Mouse (Mus musculus): ENCODE results near the gene Unk.
"Not testable (repeated sequence)": the region's sequence is repeated elsewhere in the genome, so short reads cannot be mapped to it uniquely, and the experiment has no call there.

Unk gene

GRCm38 (mm10) chr11:116091591-116091990, 61.5 kb downstream of the Unk start:
- DNase-seq: no peak

GRCm38 (mm10) chr11:116092959-116093358, 62.8 kb downstream of the Unk start:
- DNase-seq: not testable (repeated sequence)

GRCm38 (mm10) chr11:116093771-116094565, 63.8 kb downstream of the Unk start:
- no peak for DNase-seq

- no peak for DNase-seq
Measured at GRCm38 (mm10) chr11:116095573-116095972, 65.5 kb downstream of the Unk start.

DNA sequence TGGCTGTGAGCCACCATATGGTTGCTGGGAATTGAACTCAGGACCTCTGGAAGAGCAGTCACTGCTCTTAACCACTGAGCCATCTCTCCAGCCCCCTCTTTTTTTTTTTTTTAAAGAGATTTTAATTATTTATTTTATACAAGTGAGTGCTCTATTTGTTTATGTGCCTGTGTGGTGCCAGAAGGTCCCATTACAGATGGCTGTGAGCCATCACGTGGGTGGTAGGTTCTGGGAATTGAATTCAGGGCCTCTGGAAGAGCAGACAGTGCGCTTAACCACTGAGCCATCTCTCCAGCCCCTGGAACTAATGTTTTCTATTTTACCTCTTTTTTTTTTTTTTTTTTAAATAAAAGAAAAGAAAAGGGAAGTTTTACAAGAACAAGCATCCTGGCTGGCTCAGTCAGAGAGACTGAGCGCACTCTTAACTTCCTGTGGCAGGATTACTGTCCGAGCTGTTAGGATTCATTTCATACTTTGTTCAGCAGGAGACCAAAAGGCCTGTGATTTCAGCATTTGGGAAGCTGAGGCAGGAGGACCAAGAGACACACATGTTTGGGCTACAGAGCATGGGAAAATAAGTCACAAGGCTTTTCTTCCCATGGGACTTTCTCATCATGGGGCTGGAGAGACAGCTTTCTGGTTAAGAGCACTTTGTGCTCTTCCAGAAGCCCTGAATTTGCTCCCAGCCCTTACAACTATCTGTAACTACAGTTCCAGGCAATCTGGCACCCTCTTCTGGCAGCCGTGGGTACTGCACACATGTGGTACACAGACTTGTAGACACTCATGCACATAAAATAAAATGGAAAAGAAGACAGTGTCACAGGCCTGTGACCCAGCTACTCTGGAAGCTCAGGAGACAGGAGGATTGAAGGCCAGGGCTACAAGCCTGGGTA, 66.3 kb downstream of the Unk start:
- DNase-seq: no peak

GRCm38 (mm10) chr11:116098711-116099460, 68.8 kb downstream of the Unk start:
- DNase-seq: no peak

DNA sequence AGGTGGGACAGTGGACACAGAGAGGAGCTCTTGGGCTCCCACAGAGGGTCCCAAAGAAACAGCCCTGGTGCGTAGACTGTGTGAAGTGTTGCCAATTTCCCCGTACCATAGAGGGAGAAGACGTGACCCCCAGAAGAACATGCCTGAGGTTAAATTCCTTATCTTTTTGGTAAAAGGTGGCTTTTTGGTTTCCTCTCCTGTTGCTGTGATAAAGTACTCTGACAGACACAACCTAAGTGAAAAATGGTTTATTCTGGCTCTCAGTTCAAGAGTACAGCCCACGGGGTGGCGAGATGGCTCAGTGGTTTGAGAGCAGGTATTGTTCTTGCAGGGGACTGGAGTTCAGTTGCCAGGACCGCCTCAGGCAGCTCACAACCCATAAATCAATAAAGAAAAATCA, 69.3 kb downstream of the Unk start:
- no peak for DNase-seq

DNA sequence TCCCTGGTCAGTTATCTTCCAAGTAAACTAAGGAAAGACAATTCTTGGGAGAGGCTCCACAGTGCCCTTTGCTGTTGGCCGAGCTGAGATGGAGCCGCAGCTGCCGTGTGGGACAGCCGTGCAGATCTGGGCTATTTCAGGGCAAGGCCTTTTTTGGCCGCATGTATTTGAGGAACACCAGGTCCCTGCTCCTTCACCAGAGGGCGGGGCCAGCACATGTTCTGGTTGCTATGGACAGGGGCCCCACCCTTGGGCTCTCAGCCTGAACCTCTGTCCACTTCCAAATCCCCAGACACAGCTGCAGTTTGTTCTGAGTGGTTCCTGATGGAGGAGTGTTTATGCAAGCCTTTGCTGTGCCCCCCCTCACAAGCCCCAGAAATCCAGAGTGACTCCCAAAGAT, 70.3 kb downstream of the Unk start:
- no peak for DNase-seq

DNA sequence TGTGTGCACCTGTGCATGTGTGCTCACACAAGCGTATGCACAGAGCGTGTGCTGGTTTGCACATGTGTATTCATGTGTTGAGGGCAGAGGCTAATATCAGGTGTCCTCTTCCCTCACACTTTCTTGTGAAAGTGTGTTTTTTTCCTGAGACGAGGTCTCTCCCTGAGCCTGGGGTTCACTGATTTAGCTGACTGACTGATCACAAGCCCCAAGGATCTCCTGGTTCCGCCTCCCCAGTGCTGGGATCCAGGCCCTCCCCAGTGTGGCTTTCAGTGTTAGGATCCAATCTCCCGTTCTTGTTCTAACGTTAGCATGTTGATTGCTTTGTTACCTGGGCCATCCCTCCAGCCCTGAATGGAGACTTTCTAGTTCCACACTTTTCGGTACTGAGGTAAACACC, 70.7 kb downstream of the Unk start:
- no peak for DNase-seq

DNA sequence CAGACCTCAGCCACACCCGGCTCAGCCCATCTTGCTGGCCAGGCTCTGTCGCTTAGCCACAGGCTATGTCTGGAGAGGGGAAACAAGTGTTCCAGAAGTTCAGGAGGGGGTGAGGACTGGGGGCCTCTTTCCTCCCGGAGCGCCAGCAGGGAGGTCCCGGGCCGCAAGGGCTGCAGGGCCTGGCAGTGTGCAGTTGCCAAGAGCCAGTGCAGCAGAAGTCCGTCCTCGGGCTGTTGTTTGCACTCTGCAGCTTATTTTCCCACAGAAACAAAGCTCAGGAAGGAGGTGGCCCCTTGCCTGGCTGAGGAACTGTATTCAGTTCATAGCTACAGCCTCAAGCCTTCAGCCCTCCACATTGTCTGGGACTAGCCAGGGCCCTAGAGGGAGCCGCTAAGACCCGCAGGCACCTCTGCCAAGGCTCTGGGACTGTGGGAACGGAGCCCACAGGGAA, 71.8 kb downstream of the Unk start:
- DNase-seq: no peak

- DNase-seq: no peak
Measured at GRCm38 (mm10) chr11:116102472-116102871, 72.3 kb downstream of the Unk start.

DNA sequence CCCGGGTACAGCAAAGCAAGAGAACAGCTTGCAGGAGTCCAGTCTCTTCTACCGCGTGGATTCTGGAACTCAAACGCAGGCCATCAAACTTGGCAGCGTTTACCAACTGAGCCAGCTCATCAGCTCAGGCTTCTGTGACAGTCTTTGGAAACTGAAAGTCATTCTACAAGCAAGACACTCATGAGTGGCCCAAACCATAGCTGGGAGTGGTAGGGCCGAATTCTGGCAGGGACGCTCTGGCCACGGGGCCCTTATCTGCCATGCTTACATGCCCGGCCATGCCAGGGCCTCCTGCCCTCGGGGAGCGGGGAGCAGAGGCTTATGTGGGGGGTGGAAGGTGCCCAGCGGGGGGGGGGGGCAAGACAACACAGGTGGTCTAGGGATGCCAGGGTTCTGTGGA, 73.5 kb downstream of the Unk start:
- no peak for DNase-seq

GRCm38 (mm10) chr11:116104006-116104646, 74.0 kb downstream of the Unk start:
- no peak for DNase-seq

GRCm38 (mm10) chr11:116105065-116105464, 74.9 kb downstream of the Unk start:
- no peak for DNase-seq

GRCm38 (mm10) chr11:116106154-116106962, 76.2 kb downstream of the Unk start:
- no peak for DNase-seq

GRCm38 (mm10) chr11:116106963-116107776, 77.0 kb downstream of the Unk start:
- no peak for DNase-seq

DNA sequence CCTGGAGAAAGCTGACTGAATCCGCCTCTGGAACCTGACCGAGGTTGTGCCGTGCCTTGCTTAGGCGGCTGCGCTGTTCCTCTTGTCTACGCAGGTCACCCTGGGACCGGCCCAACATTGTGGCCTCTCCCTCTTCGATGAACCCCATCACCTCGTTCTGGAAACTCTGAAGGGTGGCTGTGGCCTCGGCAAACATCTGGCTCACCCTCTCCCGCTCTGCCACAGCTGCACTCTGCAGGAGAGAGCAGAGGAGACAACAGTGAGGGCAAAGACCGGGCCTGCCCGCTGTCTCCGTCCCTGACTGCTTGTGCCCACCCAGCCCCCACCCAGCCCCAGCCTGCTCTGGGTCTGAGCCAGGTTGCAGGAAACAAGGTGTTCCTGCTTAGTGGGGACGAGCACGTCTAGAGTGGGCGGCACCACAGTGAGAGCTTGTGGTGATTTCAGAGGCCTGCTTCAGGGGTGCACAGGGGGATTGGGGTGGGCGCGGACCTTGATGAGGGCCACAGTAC, 77.7 kb downstream of the Unk start:
- no peak for DNase-seq

DNA sequence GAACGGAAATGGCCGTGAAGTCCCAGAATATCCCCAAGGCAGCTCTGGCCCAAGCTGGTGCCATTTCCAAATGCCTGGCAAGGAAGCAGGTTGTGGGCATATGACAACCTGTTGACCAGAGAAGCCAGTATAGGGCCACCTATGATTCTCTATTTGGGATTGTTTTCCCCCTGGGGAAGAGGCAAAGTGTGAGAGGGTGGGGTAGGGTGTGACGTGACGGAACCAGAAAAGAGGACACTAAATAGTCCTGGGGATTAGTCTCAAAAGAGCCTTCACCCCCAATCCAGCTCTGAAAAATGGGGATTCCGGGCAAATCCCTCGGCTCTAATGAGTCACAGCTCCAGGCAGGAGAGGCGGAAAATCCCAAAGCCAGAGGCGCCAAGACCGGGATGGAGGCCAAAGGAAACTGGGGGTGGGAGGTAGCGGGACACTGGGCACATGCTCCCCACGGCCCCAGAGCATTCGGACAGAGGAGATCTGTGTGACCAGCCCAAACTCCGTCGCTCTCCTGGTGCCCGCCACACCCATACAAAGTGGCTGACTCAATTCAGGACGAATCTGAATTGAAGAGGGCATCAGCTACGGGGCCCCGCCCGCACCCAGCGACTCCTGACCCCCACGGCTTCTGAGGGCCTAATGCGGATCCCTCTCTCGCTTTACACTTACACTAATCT, 78.5 kb downstream of the Unk start:
- no peak for DNase-seq

DNA sequence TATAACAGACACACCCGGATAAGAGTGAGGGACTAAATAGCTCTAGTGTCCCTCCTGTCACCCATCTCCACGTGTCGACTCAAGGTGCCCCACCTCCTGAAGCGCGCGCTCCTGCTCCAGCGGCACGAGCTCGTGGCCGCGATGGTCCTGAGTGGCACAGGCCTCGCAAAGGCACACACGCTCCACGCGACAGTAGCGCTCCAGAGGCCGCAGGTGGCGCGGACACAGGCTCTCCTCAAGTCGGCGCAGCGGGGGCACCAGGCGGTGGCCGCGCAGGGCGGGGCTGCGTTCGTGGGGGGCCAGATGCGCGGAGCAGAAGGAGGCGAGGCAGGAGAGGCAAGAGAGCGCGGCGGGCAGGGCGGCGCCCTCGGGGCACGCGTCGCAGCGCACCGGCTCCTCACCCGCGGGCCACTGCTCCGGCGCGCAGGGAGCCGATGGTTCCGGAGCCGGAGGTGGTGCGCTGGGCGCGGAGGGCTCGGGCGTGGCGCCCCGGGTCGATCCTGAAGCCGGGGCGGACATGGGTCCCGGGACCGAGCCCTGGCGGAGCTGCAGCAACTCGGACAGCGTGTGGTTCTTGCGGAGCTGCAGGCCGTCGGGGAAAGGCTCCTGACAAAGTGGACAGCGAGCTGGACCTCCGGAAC, 79.4 kb downstream of the Unk start:
- DNase-seq: no peak

DNA sequence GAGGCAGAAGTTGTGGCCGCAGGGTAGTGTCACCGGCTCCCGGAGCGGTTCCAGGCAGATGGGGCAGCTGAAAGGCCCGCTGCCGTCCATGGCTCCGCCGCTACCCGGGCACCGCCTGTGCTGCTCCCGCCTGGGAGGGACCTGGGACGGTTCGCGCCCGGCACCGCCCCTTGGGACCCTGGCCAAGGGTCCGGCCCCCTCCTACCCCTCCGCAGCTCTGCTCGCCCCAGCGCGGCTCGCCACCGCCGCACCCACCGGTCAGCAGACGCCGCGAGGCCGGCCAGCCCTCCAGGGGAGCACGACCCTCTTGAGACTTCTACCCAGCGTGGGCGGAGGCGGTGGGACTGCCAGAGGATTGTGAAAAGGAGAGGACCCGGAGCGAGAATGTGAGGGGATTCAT, 80.0 kb downstream of the Unk start:
- DNase-seq: no peak
